Mouse (Mus musculus) C2C12 (cell line): Measurements from ENCODE around the gene Rpl38.

Experiments
- CTCF ChIP-seq: IDR thresholded peaks from one replicate; pipeline ENCODE4 v1.5.1; 2011; ENCODE audit not compliant: control insufficient read depth, insufficient read depth, insufficient read length
- MYOD1 ChIP-seq: IDR thresholded peaks from one replicate; pipeline ENCODE4 v1.6.1; 2011; ENCODE audit warnings: low read depth; ENCODE audit not compliant: control insufficient read depth, insufficient read length
- MYOG ChIP-seq: IDR thresholded peaks from one replicate; pipeline ENCODE4 v1.6.1; 2011; ENCODE audit not compliant: control insufficient read depth, insufficient read length; ENCODE audit errors: extremely low read depth
- USF1 ChIP-seq: IDR thresholded peaks from one replicate; pipeline ENCODE4 v1.6.1; 2011; ENCODE audit warnings: low read depth, mild to moderate bottlenecking, control low read depth, moderate library complexity

- TF ChIP-seq MYOD1, result no peak
- no peak for TF ChIP-seq CTCF
- TF ChIP-seq USF1, result no peak
- no peak for TF ChIP-seq MYOG
These were observed 14.7 kb upstream of the Rpl38 start for GRCm38 (mm10) chr11:114653664-114654063.
